Mouse (Mus musculus): ENCODE results near the gene Ptpn1.

Gene Ptpn1

DNA sequence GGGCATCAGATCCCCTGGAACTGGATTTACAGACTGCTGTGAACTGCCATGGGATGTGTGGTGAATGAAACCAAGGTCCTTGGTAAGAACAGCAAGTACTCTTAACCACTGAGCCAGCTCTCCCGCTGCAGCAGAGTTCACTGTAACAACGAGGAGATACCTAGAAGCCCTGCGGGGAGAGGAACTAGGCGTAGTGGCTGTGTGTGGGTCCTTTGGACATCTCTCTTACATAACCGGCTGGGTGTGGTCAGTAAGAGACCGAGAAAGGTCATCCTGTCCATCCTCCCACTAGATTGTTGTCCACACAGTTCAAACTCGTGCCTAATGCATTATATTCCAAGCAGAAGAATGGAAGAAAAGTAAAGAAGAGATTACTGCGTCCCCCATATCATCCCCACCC is 10.0 kb upstream of the Ptpn1 start:
- no peak for DNase-seq (ENCODE audit: low spot score)

DNA sequence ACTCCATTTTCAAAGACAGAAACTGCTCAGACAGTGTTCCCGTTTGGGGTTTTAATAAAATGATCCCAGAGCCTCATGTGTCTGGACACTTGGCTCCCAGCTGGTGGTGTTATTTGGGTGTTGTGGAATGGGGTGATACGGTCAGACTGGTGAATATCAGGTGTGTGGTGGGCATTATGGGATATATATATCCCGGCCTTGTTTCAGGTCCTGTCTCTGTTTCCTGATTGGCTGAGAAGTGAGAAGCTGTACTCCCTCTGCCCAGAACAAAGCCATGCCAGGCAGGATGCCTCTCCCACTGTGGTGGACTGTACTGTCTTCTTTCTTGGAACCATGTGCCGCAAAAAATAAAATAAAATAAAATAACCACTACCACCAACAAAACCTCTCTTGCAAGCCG is 7.8 kb upstream of the Ptpn1 start:
- DNase-seq (ENCODE audit: low spot score) = no peak

DNA sequence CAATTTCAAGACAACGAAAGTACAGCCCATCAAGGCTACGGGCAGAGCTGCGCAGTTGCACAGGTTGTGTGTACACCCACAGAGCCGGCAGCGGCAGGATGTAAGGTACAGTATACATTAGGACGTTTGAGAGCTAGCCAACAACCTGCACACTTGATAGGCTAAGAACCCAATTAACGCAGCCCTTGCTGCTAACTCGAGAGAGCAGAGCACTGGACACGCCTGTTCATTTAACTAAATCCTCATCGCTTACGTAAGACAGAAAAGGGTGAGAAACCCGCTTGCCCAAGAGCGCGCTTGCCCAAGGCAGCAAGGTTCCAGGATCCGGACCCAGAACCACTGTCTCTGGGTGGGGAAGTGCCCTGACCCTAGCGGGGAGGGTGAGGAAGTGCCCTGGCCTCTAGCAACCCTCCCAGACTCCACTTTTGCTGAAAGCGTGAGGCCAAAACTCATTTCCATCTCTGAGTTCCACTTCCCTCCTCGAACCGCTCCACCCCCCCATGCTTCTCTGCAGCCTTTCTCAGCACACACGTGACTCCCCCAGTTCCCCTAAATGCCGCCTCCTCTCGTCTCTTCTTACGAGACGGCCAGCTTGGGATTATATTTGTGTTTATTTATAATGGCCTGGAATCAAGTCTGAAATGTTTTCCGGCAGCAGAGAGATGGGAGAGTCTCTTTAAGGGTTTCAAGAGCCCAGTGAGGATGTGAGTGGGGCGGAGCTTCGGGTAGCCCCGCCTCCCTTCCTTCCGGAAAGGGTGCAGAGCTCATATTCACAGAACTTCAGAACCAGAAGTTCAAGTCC is 6.9 kb upstream of the Ptpn1 start:
- DNase-seq (ENCODE audit: low spot score) = peak; percentile 40

DNA sequence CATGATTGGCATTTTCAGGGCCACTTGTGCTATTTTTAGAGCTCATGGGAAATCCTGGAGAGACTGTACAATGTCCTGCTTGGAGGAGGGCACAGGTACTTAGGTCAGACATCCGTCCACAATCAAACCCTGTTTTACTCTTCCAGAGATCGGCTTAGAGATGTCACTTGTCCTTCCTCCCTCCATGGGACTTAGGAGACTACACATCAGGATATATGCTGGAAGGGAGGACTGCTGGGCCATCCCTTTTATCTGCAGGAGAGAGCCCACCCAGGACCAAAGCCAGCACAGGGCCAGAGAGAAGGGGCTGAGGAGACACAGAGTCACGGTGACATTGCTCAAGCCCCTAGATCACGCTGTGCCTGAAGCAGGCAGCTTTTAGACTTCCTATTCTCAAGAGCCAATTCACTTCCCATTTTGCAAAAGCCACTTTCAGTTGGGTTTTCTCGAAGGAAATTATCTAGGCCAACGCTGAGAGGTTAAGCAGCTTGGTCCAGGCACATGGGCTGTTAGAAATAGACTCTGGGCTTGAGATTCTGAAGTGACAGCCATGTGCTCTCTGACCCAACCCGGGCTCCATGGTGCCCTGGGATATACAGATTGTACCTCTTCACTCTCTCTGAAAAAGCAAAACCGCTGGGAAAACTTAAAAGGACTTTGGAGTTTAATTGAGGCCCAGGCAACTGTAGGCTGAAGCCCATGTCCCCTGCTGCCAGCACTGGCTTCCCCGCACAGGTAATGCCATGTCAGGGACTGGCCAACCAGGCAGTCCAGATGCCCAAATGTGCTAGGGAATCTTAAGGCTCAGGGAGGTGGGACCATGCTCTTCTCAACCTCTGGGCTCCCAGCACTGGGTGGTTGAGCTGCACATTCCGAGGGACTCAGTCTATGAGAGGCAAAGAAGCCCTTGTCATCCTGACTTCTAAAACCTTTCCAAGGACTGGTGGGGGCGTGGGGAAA is 5.7 kb upstream of the Ptpn1 start:
- DNase-seq (ENCODE audit: low spot score) = no peak

DNA sequence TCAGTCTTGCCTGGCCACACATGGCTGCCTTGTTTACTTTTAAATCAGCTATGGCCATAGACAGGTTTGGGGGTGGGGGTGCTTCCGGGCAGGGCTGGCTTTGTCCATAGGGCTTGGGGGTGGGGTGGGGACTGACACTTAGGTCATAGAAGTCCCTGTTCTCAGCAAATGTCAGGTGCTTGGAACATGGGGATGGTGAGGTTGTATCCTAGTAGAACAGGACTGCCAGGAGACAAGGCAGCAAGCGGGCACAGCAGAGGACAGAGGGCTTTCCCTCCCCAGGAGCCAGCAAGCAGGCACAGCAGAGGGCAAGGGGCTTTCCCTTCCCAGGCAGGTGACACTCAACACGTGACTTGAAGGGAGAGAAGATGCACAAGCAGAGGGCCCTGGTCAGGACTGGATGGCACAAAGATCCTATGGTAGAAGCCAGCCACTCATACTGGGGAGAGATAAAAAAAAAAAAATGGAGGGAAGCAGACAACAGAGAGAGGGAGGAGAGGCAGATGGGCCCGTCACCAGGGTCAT is 3.8 kb upstream of the Ptpn1 start:
- no peak for DNase-seq (ENCODE audit: low spot score)

DNA sequence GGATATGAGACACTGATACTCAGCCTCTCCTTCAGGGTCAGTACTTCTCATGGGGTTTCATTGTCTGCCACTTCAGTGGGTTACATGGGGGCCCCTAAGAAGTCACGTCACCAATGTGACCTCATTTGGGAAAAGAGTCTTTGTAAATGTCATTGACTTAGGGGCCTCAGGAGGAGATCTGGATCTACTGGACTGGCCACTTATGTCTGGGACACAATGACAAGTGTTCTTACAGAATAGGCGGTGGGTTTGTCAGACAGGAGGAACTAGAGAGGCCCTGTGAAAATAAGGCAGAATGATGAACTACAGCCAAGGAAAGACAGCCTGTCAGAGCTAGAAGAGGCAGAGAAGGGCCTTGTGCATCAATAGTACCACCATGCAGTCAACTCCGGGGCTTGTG is 2.9 kb upstream of the Ptpn1 start:
- DNase-seq (ENCODE audit: low spot score) = no peak

DNA sequence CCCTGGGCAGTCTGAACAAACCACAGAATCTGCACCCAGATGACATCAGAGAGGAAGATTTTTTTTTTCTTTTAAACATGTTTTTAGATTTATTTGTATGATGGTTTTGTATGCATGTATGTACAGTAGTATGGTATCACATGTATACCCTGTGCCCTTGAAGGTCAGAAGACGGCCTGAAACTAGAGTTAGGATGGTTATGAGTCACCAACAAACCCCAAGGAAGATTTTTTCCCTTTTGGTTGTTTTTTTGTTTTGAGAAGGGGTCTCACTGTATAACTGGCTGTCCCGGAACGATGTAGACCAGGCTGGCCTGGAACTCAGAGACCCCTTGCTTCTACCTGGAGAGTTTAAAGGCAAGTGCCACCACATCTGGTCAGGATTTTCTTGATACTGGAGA is 882 bp upstream of the Ptpn1 start:
- no peak for DNase-seq (ENCODE audit: low spot score)

DNA sequence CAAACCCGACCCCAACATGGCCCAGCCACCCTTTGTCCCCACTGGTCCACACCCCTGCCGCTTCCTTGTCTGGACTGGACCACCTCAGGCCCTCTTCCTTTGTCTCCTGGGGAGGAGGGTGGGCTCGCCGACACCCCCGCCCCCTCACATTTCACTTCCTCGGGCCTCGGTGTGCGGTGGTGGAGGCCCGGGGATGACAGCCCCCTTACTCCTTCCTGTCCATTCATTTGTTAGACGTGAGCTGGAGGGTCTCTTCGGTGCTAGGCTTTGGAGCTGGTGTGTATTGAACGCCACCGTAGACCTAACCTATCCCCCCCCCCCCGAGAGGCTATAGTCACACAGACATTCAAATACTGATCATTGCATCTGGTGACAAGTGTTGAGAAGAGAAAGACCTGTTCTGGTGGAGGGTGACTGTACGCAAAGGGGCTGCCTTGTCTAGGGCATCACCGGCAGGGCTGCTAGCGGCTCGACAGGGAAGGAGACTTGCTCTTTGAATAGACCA is 922 bp downstream of the Ptpn1 start:
- no peak for DNase-seq (ENCODE audit: low spot score)

DNA sequence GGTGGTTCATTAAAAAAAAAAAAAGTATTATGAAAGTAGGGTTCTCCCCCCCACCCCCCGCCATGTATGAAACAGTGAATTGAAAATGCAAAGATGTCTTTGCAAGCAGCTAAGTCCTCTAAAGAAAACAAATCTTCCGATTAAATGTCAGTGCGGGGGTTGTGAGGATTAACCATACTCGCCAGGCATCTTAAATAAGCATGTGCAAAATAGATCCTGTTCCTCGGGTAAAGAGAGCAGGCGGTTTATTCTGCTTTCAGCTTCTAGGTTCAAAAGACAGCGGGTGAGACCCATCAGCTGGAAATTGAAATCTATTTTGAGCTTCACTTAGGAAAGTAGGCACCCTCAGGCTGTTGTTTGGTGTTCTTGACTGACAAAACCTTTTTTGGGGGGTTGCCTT is 1.5 kb downstream of the Ptpn1 start:
- no peak for DNase-seq (ENCODE audit: low spot score)

DNA sequence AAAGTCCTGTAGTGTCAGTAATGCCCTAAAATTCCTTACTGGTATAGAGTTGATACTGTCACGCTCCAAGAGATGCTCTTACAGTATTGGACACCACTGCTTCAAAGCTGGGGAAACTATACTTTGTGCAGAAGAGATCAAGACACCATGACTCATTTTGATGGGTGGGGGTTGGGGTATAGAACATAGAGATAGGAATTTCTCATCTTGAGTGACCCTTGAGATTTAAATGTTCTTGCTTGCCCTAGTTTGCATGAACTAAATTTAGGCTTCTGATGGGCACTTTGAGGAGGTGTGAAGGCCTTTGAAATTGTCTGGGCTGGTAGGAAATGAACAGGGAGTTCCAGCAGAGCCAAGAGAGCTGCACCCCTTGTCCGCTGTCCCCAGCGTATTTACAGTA is 4.1 kb downstream of the Ptpn1 start:
- DNase-seq (ENCODE audit: low spot score) = no peak

DNA sequence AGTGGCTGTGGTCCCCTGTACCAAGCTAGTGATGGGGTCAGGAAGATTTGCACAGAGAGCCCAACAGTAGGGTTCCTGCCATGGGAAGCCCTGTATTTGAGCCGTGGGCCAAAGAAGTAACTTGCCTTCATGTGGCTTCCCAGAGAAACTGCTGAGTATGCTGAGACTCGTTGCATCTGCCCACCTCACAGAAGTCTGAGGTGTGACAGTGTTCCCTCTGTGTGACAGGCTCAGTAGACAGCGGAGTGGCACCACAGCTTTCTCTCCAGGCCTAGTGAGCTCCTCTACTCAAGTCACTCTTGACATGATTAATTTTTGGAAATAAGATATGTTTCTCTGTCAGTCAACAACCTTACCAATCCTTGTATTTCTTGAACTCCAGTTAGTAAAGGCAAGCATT is 6.9 kb downstream of the Ptpn1 start:
- no peak for DNase-seq (ENCODE audit: low spot score)

DNA sequence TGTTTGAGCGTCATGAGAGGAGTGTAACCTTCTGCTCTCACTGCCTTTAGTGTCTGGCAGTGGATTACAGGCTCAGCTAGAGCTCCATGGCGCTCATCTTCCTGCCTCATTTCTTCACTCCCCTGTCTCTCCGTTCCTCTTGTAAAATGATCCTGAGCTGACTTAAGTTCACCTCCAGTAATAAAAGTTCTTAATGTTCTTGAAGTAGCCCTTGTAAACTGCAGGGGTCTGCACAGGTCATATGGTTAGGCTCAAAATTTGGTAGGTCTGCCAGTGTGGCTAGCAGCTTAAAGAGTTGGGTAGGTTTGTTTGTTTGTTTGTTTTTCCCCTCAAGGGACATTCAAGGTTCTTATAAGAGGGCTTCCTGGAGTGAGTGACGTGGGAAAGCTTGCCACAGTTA is 7.3 kb downstream of the Ptpn1 start:
- no peak for DNase-seq (ENCODE audit: low spot score)

DNA sequence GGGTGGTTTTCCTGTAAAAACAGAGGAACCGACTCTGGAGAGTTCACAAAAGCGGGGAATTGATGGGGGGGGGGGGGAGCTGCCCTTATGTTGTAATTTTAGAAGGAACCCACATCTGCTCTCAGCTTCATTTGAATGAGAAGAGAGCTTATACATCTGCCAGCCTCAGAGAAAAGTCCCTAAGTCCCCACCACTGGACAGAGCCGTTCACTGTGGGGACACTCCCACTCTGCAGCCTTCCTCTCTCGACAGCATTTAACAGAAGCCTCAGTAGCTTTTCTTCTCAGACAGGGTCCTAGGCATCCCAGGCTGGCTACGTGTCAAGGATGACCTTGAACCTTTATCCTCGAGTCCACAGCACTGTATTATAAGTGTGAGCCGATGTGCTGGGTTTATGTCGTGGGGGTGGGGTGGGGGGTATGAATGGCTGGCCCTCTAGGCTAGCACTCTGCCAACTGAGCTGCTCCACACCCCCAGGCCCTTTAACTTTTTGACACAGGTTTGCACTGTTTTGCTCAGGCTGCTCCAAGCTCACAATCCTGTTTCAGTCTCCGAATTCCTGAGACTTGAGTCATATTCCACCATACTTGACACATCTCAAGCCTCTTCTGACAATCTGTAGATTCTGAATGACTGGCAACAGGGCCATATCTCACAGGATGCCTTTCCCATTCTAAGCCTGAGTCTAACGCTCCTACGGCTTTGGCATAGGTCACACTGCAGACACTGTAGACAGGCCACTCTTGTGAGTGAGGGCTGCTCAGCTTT is 8.0 kb downstream of the Ptpn1 start:
- DNase-seq (ENCODE audit: low spot score) = no peak

DNA sequence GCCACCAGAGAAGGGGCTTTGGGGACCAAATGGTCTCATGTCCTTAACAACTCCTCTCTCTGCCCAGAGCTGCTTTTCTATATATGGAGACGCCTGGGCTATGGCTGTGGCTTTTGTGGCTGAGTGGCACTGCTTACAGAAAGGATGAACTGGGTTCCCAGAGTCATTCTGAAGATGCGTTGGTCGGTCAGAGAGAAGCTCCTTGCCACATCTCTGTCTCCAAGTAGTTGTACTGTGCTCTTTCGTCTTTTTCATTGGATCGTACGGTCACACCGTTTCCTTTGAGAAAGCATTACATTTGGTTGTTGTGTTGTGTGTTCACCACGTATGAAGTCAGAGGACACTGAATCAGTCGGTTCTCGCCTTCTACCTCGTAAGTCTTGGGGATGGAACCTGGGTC is 8.8 kb downstream of the Ptpn1 start:
- DNase-seq (ENCODE audit: low spot score) = no peak

DNA sequence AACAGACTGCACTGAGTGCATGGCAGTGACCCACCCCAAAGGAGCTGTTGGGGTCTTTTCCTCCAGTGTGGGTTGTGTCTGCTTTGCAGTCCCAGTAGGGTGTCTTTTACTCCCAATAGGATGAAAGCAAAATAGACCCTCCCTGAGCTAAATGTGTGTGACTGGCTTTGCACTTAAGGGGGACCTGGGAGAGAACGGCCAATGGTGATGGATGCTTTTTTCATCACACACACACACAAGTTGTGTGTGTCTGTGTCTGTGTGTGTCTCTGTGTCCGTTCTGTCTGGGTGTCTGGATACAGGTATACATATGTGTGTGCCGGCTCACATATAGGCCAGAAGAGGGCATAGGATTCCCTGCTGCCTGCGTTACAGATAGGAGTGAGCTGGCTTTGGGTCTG is 9.5 kb downstream of the Ptpn1 start:
- no peak for DNase-seq (ENCODE audit: low spot score)

DNA sequence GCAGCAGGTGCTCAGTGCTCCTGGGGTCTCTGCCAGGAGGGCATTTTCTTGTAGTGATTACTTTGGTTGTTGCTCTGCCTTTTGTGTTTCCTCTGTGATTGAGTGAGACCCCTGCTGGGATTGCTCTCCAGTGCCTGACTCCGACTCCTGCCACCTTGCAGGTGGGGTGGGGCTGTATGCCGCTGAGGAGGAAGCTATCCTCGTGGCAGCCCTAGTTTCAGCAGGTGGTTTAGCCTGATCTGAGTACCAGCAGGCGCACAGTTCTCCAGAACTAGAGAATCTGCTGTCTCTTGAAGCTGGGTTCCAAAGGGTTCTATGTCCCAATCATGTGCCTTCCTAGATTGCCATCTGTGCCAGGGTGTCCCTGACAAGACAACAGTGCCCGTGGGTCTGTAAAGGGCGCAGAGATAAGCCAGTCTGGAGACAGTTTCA is 9.9 kb downstream of the Ptpn1 start:
- no peak for DNase-seq (ENCODE audit: low spot score)

DNA sequence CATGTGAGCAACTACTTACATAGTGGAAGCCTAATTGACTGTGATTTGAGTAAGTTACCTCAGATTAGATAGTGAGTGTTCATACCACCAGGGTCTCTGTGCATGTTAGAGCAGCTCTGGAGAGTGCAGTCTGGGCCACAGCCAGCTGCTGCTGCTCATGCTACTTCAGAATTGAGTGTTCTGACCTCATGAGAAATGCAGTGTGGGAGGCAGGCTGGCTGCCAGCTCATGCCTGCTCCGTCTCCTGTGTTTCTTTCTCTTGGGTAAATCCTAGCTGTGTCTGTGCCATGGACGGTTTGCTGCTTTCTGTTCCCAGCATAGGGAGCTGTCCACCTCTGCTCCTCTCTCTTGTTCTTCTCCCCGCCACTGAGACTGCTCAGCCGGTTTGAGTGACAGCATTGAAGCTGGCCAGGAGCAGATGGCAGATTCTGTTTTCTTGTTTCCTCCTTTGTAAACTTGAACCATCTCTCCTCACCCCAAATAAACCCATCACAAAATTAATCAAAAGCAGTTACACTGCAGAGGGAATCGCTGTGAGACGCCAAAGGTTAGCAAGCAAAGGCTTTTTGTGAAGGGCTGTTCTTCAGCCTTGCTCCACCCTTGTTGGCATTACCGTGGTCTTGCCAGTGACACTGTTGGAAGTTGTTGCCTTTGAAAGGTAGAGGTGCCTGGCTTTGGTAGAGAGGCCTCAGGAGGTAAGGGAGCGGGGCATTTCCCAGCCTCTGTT is 10.5 kb downstream of the Ptpn1 start:
- DNase-seq (ENCODE audit: low spot score) = peak; percentile 38

DNA sequence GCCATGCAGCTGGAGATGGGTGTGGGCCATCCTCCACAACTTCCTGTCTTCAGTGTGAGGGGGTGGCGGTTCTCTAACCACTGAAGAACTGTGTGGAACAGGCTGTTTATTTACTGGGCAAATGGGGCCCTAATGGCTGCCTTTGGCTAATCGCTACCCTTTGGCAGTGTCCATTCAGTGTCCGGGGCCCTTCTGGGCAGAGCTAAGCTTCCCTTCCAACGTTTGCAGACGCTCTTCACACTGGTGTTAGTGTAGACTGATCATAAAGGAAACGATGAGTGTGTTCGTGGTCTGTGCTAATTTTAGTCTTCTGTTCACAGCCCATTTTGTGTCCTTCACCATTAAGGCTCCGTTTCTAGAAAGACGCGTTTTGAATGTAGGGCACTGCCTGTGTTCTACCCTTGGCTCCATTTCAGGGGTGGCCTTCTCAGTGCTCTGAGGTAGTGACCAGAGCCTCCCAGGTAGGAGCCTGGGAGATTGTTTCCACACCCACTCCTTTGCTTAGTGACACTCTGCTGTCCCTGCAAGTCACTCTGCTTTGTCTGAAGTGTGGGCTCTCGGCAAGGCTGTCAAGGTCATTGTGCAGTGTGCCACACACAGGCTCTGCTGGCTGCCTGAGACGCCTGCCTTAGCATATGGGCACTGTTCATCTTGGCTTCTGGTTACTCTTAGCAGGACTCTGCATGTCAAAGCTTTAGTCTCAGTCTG is 11.2 kb downstream of the Ptpn1 start:
- DNase-seq (ENCODE audit: low spot score) = no peak

DNA sequence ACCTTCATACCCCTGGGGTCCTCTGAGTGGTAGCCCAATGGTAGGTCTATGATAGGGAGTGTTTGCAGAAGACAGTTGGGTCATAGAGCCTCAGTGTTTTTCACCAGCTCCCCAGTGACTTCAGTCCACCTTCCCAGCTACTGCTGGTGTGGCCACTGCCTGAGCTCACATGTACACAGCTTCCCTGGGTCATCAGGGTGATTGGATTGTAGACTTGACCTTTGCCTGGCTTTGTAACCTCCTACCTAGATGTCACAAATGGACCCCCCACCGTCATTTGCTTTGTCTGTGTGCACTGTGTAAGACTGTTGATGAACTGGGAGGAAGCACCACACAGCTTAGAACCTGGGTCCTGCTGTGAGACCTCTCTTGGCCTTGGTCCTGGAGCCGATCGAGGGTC is 12.3 kb downstream of the Ptpn1 start:
- no peak for DNase-seq (ENCODE audit: low spot score)

DNA sequence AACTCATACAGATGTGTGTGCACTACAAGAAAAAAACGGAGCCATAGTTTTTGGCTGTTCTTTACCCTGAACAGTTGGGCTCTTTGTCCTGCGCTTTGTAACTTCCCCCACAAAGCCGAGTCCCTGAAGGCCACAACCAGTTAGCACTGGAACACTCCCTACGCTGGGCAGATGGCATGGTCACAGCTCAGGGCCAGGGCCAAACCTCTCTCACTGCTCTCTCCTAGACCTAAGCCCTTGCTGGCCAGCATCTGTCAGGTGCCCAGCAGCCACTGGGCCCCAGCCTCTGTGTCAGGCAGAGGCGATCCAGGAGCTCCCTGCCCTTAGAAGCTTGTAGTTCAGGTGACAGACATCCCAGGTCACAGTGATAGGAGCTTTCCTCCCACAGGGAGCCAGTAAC is 13.6 kb downstream of the Ptpn1 start:
- DNase-seq (ENCODE audit: low spot score) = no peak

DNA sequence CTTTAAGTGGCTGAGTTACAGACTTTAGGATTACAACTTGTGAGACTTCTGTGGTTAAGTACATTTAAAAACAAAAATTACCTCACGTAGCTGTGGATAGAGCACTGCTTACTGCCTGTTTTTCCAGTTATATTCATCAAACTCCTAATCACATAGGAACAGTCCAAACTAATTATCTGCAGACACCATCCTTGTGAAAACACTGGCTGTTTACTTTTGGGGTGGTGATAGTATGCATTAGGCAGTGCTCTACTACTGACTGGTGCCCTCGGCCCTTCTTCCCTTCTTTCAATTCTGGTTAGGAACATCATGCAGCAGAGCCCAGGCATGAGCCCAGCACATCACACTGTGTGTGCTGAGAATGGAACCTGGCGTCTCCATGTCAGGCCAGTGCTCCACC is 15.4 kb downstream of the Ptpn1 start:
- DNase-seq (ENCODE audit: low spot score) = no peak

Measured in ovary, postnatal 10 days (tissue).